Mouse (Mus musculus): ENCODE measurements around the gene Etv6.

Gene Etv6

DNA sequence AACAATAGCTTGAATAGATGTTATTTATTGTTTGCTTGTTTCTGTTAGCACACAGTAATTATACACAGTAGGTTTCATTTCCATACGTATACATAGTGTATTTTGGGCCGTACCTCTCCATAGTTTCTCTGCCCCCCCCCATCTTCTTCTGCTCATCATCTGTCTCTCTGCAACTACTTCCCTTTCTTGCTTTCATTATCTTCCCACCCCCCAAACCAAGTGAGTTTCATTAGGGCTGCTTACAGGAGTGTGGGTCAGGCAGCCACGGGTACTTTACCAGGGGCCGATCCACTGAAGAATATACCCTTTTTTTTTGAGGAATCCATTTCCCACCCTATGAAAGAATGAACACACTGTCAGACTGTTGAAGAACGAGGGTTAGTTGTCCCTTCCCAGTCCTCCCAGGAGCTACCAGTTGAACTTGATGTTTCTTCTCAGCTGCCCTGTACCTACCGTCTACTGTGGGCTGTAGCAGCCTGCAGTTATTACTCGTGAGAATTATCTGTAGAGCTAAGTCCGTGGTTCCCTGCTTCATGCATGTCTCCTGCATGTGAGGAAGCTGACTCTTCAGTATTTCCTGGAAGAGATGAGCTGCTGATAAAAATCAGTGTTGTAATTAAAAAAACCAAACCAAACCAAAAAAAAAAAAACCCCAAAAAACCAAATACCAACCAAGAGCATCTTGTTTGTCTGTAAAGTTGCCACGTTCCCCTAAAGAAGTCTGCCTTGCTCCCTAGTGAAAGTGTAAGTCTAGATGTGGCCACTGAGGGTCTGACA is 9.8 kb downstream of the Etv6 start:
- no peak for DNase-seq

DNA sequence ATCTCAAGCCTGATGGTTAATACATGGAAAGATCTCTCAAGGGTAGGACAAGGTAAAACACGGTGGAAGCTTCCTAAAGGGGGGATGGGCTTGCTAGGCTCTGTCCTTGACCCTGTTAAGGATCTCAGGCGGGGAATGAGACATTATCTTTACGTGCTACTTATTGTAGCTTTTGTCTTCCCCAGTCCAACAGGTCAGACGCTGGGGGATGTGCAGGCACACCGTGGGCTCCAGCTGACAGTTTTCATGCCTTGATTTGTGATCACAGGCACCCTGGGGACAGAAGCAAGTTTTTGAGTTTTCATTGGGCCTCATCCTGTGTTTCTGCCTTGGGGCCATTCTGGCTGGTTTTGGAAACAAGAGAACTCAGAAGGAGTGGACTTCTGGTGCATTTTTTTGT is 10.6 kb downstream of the Etv6 start:
- DNase-seq, result no peak

DNA sequence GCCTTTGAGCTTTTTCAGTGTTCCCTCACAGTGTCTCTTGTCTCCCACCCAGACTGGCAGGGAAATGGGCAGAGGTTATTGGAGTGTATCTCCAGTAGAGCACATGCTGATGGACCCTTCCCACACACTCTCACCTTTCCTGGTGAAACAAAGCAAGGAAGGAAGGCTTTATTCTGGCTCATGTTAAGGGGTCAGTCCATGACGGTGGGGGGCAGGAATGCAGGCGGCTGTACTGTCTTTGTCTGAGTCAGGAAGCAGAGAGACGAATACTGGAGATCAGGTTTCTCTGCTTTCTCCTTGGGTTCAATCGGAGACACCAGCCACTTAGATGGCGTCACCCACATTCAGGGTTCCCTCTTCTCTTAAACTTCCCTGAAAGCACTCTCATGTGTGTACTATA is 11.7 kb downstream of the Etv6 start:
- no peak for DNase-seq

DNA sequence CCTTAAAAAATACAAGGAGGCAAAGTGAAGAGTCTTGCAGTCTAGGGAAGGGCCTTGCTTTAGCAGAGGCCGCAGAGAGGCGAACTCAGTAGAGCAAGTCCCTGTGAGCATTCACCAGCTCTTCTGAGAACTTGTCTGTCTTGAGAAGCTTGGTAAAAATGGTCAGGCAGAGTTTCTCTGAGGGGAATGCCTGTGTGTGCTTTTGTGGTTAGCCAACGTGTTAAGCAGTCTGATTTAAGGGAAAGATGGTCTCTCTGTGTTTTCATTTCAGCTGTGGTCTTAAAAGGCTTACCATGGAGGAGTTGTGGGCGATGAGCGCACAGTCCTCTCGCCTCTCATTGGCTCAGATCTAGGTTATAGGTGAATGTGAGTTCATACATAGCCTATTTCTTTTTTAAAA is 12.5 kb downstream of the Etv6 start:
- no peak for DNase-seq

DNA sequence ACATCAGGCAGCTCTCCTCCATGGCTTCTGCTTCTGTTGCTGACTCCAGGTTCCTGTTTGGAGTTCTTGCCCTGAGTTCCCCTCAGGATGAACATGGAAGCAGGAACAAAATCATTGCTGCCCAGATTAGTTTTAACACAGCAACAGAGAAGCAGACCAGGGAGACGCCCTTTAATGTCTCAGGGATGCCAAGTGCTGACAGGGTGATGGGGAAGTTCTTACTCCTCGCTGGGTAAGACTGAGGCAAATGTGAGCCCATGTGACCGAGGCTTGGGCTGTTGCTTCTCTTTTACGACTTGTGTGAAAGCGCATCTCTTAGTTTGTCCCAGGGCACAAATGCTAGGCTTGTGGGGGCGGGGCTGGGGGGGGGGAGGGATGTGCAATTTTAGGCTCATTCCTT is 13.5 kb downstream of the Etv6 start:
- DNase-seq, result no peak

DNA sequence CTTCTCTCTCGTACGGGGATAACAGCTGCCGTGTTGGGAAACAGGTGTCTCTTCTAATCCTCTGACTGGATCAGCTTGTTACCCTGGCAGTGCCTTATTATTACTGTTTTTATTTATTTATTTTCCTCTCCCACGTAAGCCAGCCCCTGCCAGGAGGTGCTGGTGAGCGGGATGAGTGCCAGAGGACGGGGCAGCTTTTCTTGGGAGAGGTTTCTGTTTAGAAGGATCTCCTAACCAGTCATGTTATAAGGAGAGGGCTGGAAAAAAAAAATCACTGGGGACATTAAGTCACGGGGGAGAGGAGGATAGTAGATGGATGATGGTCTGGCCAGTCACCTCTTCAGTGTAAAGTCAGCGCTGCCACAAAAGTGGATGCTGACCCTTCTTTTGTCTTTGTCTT is 15.0 kb downstream of the Etv6 start:
- no peak for DNase-seq

DNA sequence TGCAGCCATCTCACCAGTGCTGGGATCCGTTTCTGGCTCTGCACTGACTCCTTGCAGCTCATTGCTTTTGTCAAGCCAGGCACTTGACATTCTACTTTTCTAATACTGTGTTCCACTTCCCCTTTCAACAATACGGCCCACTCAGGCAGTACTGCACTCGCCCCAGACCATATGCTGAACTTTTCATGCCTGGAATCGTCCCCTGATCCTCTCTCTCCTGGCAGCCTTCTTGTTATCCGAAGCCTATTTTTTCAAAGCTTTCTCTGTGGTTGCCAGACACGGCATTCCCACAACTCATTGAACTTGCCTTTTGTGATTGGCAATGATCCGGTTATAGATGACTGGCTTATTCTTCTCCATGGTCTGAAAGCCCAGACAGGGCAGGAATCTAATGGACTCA is 16.4 kb downstream of the Etv6 start:
- DNase-seq, result no peak

DNA sequence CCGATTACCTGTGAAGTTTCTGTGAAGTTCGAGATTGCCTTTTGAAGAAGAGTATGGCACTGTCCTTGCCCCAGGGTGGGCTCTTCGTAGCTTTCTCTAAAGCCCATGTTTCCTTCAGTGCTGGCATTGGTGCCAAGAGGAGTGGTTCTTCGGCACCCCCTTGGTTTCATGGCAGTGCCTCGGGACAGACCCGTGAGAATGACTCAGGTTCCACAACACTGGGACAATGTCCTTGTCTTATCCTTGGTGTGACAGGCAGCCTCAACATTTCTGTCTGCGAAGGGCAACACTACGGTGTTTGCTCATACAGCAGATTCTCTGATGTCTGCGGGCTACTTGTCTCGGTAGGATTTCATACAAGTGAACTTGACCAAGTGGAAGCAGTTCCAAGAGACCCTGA is 17.6 kb downstream of the Etv6 start:
- no peak for DNase-seq

DNA sequence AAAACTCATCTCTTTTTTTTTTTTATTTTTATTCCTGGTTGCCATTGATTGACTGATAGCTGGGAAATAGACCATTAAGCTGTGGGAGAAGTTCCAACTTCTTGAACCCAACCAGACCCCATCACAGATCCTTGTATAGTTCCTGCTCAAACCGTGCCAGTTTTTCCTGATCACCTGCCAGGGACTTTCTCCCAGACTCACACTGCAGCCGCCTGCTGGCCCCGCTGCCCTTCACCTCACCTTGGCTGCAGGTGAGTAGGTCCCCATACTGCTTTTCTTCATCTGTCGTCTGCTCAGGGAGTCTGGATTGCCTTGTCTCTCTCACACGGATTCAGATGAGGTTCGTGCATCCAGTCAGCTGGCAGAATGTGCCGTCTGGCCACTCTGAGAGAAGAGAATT is 18.1 kb downstream of the Etv6 start:
- DNase-seq, result peak; percentile 51 to 66

DNA sequence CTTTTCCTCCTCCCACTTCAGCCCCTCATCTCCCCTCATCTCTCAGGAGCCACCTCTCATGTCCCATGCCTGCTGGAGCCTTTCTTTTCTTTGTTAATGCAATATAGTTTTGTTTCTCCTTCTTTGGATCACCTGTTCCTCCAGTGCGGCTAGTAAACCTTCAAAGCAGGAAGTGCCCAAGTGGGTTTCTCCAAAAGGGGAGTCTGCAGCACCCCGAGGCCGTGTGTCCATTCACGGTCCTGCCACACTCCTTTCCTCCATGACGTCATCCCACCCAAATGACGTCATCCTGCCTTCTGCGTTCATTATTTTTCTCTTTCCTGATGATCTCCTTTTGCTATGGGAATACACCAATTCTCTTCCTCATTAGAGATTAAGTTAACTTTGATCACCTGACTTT is 20.1 kb downstream of the Etv6 start:
- DNase-seq, result no peak

DNA sequence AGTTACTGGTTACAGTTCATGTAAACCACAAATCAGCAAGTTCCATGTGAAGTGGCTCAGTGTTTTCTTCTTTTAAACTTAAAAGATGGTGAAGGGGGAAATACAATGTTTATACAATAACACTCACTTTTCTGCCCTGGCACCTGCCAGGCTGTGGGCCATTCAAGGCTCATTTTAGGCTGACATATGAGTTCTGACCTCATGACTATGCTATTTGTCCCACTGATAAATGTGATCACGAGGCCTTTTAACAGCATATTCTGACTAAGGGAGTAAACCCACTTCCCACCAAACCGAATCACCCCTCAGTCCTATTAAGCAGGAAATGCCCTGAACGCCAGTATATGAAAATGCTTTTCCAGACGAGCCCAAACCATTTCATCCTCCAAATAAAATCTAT is 23.0 kb downstream of the Etv6 start:
- DNase-seq, result no peak

DNA sequence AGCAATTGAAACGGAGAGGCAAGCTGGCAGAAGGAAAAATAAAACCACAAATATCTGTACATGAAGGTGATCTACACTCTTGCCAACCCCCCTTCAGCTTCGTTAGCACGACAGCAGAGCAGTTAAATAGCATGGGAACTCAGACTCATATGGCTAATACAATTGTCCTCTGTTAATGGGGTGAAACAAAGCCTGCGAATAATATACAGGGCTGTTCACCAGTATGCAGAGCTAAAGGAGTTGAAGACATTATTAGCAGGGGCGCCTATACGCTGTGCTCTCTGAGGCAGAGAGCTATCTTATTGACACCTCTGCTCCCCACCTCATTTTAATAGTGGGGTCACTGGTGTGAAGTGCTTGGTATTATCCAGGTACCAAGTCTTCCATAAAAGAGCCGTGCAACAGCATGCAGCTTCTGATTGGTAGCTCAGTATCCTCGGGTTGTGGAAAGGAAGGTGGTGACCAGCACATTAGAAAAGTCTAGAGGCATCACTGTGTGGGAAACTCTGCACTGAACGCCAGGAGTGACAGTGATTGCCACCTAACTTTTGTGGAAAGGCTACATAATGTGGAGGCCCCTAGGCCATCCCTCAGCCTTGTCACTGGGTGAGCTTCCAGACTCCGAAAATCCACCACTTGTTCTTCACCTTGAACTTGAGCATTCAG is 23.5 kb downstream of the Etv6 start:
- DNase-seq, result no peak

DNA sequence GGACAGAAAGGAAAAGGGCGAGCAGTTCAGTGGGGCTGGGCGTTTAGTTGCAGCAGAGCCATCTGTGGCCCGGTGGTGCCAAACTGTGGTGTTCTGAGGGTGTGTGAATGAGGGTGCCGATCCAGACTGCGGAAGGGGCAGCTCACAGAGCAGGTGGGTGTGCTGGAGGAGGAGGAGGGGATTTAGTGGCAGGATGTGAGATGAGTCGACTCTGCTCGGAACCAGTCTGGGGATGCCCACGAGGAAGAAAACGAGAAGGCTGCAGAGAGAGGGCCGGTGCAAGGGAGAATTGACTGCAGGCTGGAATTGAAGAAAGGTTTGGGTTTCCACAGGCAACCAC is 24.0 kb downstream of the Etv6 start:
- DNase-seq, result no peak

DNA sequence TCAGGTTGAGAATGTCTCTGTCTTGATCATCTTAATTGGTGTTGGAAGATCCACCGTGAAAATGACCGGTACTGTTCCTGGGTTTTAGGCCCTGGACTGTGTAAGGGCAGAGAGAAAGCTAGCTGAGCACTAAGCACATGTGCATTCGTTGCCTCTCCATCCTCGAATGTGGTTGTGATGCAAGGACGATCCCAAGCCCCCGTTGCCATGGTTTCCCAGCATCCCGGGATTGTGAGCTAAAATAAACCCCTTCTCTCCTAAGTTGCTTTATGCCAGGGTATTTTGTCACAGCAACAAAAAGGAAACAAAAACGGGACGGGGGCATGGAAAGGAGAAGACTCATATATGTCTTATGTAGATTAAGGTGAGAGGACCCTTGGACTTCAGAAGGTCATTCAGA is 24.5 kb downstream of the Etv6 start:
- no peak for DNase-seq

DNA sequence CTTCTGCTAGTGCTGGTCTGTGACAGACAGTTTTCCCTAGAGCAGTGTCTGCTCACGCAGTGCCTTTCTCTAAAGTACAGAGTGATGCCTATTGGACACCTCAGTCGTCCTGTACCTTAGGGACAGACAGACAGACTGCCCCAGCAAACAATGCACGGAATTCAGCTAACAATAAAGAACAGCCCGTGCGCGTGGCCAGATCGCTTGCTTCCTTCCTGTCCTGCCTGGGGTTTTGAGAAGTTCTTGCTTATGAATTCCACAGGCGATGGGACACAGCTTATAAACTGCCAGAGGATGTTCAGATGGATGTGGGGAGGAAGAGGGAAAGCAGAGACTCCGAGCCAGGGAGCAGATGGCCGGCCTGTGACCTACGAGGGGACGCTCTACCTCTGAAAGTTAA is 25.3 kb downstream of the Etv6 start:
- DNase-seq, result peak; percentile 41 to 46

DNA sequence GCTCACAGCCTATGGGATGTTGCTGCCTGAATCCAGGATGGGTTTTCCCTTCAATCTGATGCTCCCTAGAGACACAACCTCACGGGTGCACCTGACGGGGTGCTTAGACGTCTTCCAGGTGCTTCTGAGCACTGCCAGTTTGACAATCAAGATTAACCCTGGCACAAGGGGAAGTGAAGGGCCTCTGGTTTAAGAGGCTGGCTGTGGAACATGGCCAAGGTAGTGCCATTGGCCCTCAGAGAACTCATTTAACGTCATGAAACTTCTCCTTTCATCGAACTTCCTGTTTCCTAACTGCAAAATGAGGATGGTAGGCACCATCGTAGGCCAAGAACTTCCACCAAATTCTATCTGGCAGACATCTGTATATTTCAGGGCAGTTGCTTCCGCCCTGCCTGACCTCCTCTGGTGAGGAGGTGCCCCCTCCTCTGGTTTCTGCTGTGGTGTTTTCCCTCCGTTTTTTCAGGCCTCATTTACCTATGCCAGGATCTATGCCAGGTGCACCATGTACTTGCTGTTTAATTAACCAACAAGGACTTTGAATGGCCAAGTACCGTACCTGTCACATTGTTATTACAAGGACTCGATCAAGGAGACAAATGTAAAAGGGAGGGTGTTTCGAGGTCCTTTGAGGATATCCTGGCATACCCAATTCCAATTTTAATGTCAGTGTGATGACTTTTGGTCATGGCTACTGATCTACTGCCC is 29.7 kb downstream of the Etv6 start:
- DNase-seq, result peak; percentile 57 to 65

DNA sequence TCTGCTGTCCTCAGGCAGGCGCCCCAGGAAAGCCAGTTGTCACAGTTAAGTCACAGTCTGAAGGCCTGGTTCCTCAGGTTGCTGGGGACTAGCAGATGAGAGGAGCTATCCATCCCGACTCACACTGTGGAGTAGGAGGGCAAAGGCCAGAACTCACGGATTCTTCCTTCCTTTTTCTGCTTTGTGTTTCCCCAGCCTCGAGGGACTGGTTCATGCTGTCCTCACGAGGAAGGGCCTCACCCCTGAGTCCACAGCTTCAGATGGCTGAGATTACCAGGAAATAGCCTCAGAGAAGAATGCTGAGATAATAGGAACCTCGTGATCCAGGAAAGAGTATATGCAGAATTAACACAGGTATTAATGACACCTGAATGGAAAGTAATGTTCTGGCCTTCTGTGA is 30.6 kb downstream of the Etv6 start:
- DNase-seq, result no peak

DNA sequence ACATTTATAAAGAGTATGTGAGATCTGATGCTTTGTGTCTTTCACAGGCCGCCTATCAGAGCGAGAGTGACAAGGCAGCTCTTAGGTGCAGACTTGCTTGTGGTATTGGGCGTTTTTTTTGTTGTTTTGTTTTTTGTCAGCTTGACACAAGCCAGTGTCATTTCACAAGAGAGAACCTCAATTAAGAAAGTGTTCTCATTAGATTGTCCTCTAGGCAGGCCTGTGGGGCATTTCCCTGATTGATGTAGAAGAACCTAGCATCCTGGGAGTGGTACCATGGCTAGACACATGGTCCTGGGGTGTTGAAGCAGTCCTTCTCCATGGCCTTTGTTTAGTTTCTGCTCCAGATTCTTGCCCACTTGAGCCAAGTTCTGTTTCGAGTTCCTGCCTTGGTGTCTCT is 31.5 kb downstream of the Etv6 start:
- DNase-seq, result no peak

DNA sequence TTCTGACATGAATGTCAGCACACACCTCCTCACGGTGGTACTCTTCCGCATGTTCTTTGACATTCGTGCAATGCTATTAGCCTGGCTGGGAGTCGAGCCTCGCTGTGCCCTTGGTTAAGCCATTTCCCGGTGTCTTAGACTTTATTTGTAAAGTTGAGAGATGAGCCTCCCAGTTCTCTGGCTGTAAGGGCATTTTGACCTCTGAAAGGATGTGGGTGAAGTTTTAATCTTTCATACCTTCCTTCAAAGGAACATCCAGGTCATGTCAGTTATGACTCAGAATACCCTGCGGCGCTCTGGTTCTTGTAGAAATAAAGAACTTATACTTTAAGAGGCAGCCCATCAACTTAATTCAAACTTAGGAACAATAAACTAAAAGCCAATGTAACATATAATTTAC is 32.0 kb downstream of the Etv6 start:
- no peak for DNase-seq

DNA sequence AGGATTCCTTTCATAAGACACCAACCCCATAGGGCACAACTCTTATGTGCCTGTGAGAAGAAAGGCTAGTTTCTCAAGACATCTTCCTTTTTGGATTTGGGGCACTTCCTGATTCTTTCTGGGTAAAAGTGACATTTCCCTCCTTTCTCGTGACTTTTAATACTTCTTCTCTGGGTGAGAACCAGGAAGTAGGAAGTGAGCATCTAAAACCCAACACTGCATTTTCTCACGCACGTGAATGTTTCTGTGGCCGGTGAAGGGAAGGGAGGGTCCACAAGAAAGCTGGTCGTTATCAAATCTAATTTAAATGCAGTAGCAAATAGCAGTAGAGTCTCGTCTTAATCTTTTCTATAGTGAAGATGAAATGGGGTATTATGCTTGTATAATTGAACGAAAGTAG is 36.9 kb downstream of the Etv6 start:
- no peak for DNase-seq

DNA sequence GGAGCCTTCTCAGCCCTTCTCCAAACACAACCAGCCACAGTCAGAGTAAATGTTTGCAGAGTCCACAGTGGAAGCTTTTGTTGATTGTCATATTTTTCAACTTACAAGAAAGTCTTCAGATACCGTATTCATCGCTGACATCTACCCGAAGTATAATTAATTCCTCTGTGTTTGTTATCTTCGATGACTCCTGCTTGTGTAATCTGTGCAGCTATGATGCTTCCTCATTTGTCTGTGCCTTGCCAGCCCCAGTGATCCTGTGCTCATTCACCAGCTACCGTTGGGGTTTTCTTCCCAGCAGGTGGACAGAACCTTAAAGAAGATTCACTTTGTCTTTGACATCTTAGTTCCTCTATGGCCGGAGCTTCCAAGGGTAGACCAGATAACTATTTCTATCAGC is 37.4 kb downstream of the Etv6 start:
- no peak for DNase-seq

DNA sequence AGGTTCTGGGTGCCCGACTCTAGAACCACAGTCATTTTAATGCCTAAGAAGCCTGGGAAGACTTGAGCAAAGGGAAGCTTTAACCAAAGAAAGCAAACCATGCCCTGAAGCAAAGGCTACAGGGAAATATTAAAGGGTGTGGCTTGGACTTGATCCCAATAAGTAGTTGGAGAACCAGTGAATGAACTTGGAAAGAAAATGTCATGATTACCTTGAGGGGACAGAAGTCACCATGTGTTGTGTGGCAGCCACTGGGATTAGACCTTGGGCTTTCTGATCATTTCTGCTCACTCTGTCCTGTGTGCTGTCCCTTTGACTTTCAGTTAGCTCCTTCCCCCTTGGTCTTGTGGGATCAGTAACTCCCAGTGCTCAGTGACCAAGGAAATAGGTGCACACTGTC is 38.9 kb downstream of the Etv6 start:
- DNase-seq, result no peak

DNA sequence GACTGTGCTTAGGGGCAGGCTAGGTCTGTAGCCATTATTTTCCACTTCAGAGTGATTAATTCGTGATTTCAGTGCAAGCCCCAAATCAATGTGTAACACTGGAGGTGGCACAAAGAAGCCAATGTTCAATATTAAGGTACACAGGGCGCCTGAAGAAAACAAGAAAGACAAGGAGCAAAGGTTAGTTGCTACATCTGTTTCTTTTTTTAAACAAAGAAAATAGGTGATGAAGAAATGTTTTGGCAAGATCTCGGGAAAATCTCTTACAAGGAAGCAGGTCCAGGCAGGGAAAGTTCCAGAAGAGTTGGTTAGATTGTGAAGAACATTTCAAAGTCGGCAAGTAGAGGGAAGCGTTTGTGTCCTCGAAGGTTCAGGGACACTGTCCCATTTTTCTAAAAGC is 39.5 kb downstream of the Etv6 start:
- DNase-seq, result peak; percentile 11 to 20

DNA sequence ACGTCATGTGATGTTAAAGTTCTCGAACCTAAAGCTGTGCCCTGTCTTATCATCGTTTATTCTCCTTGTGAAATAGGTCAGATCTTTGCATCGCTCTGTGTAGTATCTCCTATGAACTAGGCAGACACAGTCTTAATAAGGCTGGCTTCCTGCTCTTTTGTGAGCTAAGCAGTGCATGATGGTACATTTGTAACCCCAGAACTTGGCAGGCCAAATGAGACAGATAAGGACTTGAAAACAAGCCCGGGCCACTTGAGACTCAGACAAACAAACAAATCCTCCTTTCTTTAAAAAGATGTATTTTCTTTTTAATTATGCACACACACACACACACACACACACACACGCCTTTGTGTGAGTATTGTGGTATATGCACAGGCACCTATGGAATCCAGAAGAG is 42.5 kb downstream of the Etv6 start:
- DNase-seq, result peak in 1 of 2 experiments; percentile 33

Data from kidney, postnatal 36 days (tissue).